Mouse (Mus musculus) naive thymus-derived CD4-positive, alpha-beta T cell, adult 2 months (primary cell): ENCODE measurements around the gene Rhox9.
"Not testable (repeated sequence)": the region's sequence is repeated elsewhere in the genome, so short reads cannot be mapped to it uniquely, and the experiment has no call there.

Experiments used
- DNase-seq: peaks from one replicate; pipeline ENCODE4 v3.0.0-alpha.2; 2011; ENCODE audit warnings: low read depth

The Rhox9 gene

DNA sequence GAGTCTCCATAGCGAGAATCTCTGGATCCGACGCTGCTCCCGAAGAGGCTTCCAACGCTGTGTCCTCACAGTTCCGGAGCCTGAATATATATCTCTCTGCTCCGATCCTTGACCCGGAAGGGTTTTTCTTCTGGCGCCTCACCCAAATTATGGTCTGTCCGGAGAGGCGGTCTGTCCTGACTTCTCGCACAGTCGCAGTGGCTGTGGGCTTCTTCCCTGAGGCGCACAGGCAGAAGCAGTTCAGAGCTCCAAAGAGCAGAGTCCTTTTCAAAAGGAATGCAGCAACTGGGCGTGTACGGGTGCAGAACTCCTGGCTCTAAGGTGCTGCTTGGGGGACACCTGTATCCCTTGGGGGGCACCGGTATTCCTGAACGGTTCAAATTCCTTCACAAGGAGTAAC, at the start of gene Rhox9:
Gene Rhox9 (minus strand): TSS at position 101 of the 400 bp plus-strand sequence.
- DNase-seq: not testable (repeated sequence)

DNA sequence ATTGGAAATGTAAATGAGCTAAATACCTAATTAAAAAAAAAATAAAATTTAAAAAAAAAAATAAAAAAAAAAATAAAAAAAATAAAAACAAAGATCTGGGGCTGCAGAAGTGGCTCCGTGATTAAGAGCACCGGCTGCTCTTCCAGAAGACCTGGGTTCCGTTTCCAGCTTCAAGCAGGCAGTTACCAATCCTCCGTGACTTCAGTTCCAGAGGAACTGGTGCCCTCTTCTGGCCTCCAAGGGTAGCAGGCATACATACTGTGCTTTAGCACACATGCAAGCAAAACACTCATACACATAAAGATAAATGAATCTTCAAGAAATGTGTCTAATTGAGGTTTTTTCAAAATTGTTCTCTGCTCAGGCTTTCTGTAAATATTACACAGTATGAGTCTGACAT, 14.7 kb upstream of the Rhox9 start:
- no peak for DNase-seq

DNA sequence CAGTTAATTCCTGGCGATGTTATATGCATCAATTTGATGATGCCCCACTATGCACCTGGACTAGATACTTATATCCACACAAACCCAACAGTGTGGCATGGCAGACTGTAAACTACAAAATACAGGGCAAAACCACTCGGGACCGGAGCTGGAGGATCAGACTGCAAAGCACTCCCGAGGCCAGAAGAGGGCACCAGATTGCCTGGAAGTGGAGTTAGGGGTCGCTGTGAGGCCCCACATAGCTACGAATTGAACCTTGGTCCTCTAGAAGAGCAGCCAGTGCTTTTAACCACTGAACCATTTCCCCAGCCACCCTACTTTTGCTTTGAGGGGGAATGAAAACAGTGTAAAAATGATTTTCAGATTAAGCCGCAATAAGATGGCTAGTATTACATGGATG, 7.0 kb upstream of the Rhox9 start:
- no peak for DNase-seq

DNA sequence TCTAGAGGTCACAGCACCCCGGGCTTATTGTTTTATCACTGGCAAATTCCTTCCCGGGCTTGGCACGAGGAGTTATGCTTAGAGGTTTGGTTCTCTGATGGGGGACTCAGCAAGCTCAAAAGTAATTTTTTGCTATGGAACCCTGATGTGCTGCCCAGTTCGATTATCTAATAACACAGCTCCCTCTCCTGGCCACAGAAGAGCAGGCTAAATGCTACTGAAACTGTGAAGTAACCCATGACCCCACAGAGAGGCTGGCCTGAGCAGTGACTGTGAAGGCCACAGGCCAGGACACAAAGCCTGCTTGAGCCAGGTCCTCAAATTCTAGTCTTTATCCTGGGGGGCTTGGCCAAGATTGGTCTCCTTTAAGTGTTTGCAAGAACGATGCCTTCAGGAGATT, 2.2 kb upstream of the Rhox9 start:
- DNase-seq: no peak

DNA sequence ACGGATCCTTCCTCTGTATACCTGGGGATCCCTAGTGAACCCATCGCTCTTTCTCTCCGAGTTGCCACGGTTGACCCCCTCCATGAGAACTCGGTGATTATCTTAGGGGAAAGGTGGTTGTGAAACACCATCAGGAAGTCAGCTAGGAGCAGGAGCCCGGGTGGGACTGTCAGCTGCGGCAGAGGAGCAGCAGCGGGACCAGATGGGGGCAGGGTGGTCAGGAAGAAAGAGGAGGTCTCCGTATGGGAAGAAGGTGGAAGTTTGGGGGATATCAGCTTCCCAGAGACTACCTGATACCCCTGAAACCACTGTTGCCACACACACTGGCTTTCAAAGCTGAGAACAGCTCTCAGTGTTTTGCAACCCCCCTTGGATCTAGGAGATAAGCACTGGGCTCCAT, 4.4 kb downstream of the Rhox9 start, which contains the start of gene Rhox7b:
Gene Rhox7b (minus strand): TSS at position 101 of the 400 bp plus-strand sequence.
- not testable (repeated sequence) for DNase-seq

DNA sequence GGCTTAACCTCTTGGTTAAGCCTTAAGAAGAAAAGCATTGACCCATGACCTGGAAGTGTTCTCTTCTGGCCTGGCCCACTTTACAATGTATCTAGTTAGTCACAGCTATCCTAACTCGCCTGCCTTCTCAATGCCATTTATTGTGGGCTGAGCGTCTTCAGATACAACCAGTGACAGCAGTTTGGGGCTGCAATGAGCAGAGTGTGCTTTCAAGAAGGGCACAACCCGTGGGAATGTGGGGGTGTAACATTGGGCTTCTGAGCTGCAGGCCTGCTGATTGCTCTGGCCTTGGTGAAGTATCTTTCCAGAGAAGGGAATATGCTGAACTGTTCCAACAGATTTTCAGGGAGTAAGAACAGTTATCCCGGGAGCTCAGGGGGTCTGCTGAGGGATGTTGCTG, 22.7 kb downstream of the Rhox9 start, which contains the start of gene Rhox8:
Gene Rhox8 (minus strand): TSS at position 101 of the 400 bp plus-strand sequence.
- DNase-seq: no peak

DNA sequence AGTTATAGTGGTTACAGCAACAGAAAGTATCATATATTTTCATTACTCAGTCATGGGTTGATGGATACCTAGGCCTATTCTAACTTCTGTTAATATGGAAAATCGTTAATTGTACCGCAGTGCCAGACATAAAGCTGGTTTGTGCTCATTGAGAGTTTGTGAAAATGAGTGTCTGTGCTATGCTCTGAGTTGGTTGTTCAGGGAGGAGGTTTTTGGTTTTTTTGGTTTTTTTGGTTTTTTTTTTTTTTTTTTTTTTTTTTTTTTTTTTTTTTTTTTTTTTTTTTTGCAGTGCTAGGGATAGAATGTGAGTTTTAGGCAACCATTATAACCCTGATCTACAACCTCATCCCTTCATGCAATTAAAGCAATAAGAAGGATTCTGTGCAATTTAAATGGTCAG, 29.9 kb downstream of the Rhox9 start:
- no peak for DNase-seq
